Comparison of ENCODE assay signal across 22 mouse cellular contexts in the genomic region with DNA sequence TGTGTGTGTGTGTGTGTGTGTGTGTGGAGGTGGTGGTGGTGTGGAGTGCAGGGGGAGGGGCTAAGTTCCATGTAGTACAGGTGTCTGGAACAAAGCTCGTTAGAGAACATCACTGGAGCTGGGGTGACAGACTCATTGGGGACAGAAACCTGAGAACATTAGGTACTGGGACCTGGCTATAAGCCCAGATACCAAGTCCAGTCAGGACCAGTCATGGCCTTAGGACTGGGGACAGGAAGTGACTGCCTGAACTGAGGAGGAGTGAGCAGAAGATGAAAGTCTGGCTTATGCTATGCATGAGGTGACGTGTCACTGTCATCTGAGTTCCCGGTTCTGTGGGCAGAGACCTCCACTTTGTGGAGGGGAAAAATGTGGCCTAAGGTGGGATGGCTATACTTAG. TPM values are rescaled to one million over a fixed set of nuclear protein-coding genes. Genes with fewer than 3 reads are reported as not detected.
A peak's percentile ranks its signal among the peaks of the same experiment; 100 is the strongest.
DNase-seq lines count a peak whose midpoint lies in the region; ATAC-seq lines count a peak whose summit lies in the region.
"Had no signal": no experiment of that assay in that cellular context is flagged by ENCODE, and none has a peak within 500 bp of the region (broad histone marks: within the 10 kb centered on the region; RNA-seq: fewer than 3 reads in every experiment).

No protein-coding gene starts in this region.

- H3K27me3 ChIP-seq in kidney, embryonic 16.5 days (ENCODE audit: insufficient read depth, low read length), result no peaks in the 10 kb centered on the region
- H3K27me3 ChIP-seq in liver, embryonic 16.5 days (ENCODE audit: control insufficient read depth, insufficient read depth, low read depth, low read length), result no peaks in the 10 kb centered on the region
- H3K27me3 ChIP-seq in liver, embryonic 12.5 days (replicated peaks), result no peaks in the 10 kb centered on the region
- H3K27me3 ChIP-seq: embryonic facial prominence, embryonic 15.5 days; forebrain, embryonic 15.5 days; hindbrain, embryonic 15.5 days; liver, embryonic 15.5 days; midbrain, embryonic 12.5 days; Patski had no signal

- H3K9ac ChIP-seq in kidney, embryonic 16.5 days (replicated peaks; ENCODE audit: low read length), result no peak overlapping the region
- no peak overlapping the region for H3K9ac ChIP-seq in liver, embryonic 16.5 days (ENCODE audit: low read depth, low read length)
- no peak overlapping the region for H3K9ac ChIP-seq in liver, embryonic 12.5 days
- H3K9ac ChIP-seq: embryonic facial prominence, embryonic 15.5 days; forebrain, embryonic 15.5 days; hindbrain, embryonic 15.5 days; liver, embryonic 15.5 days; midbrain, embryonic 12.5 days had no signal

- no peak overlapping the region for H3K4me2 ChIP-seq in kidney, embryonic 16.5 days (replicated peaks; ENCODE audit: low read depth, low read length)
- H3K4me2 ChIP-seq in liver, embryonic 16.5 days (ENCODE audit: low read depth, low read length), result no peak overlapping the region
- no peak overlapping the region for H3K4me2 ChIP-seq in liver, embryonic 12.5 days
- H3K4me2 ChIP-seq: embryonic facial prominence, embryonic 15.5 days; forebrain, embryonic 15.5 days; hindbrain, embryonic 15.5 days; midbrain, embryonic 12.5 days had no signal

- peak; percentile 48 for DNase-seq in kidney, adult 11 months
- peak; percentile 38 to 45 for DNase-seq in B cell, adult 2 months
- peak; percentile 54 for DNase-seq in kidney, postnatal 14 days
- no peak for DNase-seq in adrenal gland, postnatal 4 days (ENCODE audit: low spot score in 2 of 2)
- no peak for DNase-seq in cerebellum, postnatal 25 days
- DNase-seq: adrenal gland, adult 8-10 months; cerebellum, adult 8-10 months; heart, postnatal 4 days; thymus, postnatal 25 days had no signal

- peaks cover 4% of the 10 kb centered on the region; the same call in 1 of the 2 replicates for H3K4me1 ChIP-seq in kidney, embryonic 16.5 days (ENCODE audit: insufficient read depth, low read length)
- H3K4me1 ChIP-seq in liver, embryonic 16.5 days (ENCODE audit: control insufficient read depth, low read depth, low read length), result peaks cover 17% of the 10 kb centered on the region
- H3K4me1 ChIP-seq in liver, embryonic 12.5 days, result peaks cover 54% of the 10 kb centered on the region
- H3K4me1 ChIP-seq: forebrain, embryonic 15.5 days had no signal

- H3K27ac ChIP-seq in kidney, embryonic 16.5 days (ENCODE audit: low read length), result no peak overlapping the region
- no peak overlapping the region; the same call in 1 of the 2 replicates for H3K27ac ChIP-seq in liver, embryonic 16.5 days (ENCODE audit: low read length)
- H3K27ac ChIP-seq in liver, embryonic 12.5 days, result no peak overlapping the region
- H3K27ac ChIP-seq: embryonic facial prominence, embryonic 15.5 days; forebrain, embryonic 15.5 days; heart, embryonic 10.5 days; hindbrain, embryonic 15.5 days; midbrain, embryonic 12.5 days had no signal

- no peak for ATAC-seq in kidney, embryonic 16.5 days (ENCODE audit: low FRiP score, low TSS enrichment)
- peak; percentile 38; the same call in 1 of the 2 replicates for ATAC-seq in liver, embryonic 16.5 days (ENCODE audit: low read depth)
- no peak for ATAC-seq in liver, embryonic 12.5 days
- ATAC-seq: forebrain, embryonic 15.5 days; lung, postnatal 0 days; Patski had no signal

- no peaks in the 10 kb centered on the region for H3K9me3 ChIP-seq in kidney, embryonic 16.5 days (ENCODE audit: low read length)
- H3K9me3 ChIP-seq in liver, embryonic 16.5 days (replicated peaks; ENCODE audit: control insufficient read depth, low read length), result no peaks in the 10 kb centered on the region
- H3K9me3 ChIP-seq in liver, embryonic 12.5 days (replicated peaks), result no peaks in the 10 kb centered on the region
- H3K9me3 ChIP-seq: embryonic facial prominence, embryonic 15.5 days; forebrain, embryonic 15.5 days; G1E; heart, embryonic 10.5 days; hindbrain, embryonic 15.5 days; liver, embryonic 15.5 days; midbrain, embryonic 12.5 days had no signal

- no peaks in the 10 kb centered on the region for H3K36me3 ChIP-seq in kidney, embryonic 16.5 days (ENCODE audit: insufficient read depth, low read length)
- H3K36me3 ChIP-seq in liver, embryonic 16.5 days (ENCODE audit: control insufficient read depth, insufficient read depth), result no peaks in the 10 kb centered on the region
- H3K36me3 ChIP-seq in liver, embryonic 12.5 days, result no peaks in the 10 kb centered on the region
- H3K36me3 ChIP-seq: embryonic facial prominence, embryonic 15.5 days; forebrain, embryonic 15.5 days; heart, embryonic 10.5 days; hindbrain, embryonic 15.5 days; liver, embryonic 15.5 days; midbrain, embryonic 12.5 days had no signal

- WGBS in kidney, embryonic 16.5 days, result 39% methylated on average over 3 of the region's 3 CpGs
- WGBS in liver, embryonic 16.5 days (ENCODE audit: insufficient replicate concordance), result 50% methylated on average over 3 of the region's 3 CpGs
- WGBS in liver, embryonic 12.5 days (ENCODE audit: insufficient replicate concordance), result 42% methylated on average over 3 of the region's 3 CpGs

- no peak overlapping the region for H3K4me3 ChIP-seq in kidney, embryonic 16.5 days (ENCODE audit: low read length)
- H3K4me3 ChIP-seq in liver, embryonic 16.5 days (ENCODE audit: low read depth, low read length), result no peak overlapping the region
- no peak overlapping the region for H3K4me3 ChIP-seq in liver, embryonic 12.5 days
- H3K4me3 ChIP-seq: embryonic facial prominence, embryonic 15.5 days; forebrain, embryonic 15.5 days; heart, embryonic 10.5 days; hindbrain, embryonic 15.5 days; liver, embryonic 15.5 days; midbrain, embryonic 12.5 days had no signal

RNA-seq across cellular contexts. Expression of a gene that starts 12.5 kb away (rescaled TPM):
- 106 and 112 TPM in 2 replicates for polyA plus RNA-seq in kidney, embryonic 16.5 days (2015; fragmentation: Nextera tagmentation; extraction: Ambion mirVana)
- polyA plus RNA-seq in liver, embryonic 16.5 days (2015; fragmentation: Nextera tagmentation; extraction: Ambion mirVana), result 17.3 and 22.5 TPM in 2 replicates
- polyA plus RNA-seq in liver, embryonic 12.5 days (2016; fragmentation: Nextera tagmentation; extraction: Ambion mirVana), result 20.5 and 24.6 TPM in 2 replicates
- total RNA-seq in adrenal gland, postnatal 4 days (2021), result 100 to 1,000 TPM in 1 of 2 experiments, 10 to 100 TPM in 1; 76.3 to 102 TPM

RNA-seq across cellular contexts. Expression of a gene that starts 43.5 kb away (rescaled TPM):
- 57.7 and 66.8 TPM in 2 replicates for polyA plus RNA-seq in kidney, embryonic 16.5 days (2015; fragmentation: Nextera tagmentation; extraction: Ambion mirVana)
- polyA plus RNA-seq in liver, embryonic 16.5 days (2015; fragmentation: Nextera tagmentation; extraction: Ambion mirVana), result 128 and 142 TPM in 2 replicates
- polyA plus RNA-seq in liver, embryonic 12.5 days (2016; fragmentation: Nextera tagmentation; extraction: Ambion mirVana), result 76.9 and 79.5 TPM in 2 replicates
- total RNA-seq in adrenal gland, postnatal 4 days (2021), result 10 to 100 TPM; 40.3 to 52.3 TPM
- total RNA-seq: G1E had no signal

RNA-seq across cellular contexts. Expression of a gene that starts 50.3 kb away (rescaled TPM):
- 9.9 TPM in 1 of 2 replicates, not detected in the other for polyA plus RNA-seq in kidney, embryonic 16.5 days (2015; fragmentation: Nextera tagmentation; extraction: Ambion mirVana)
- polyA plus RNA-seq in liver, embryonic 16.5 days (2015; fragmentation: Nextera tagmentation; extraction: Ambion mirVana), result 4.0 TPM in 1 of 2 replicates, not detected in the other
- polyA plus RNA-seq in liver, embryonic 12.5 days (2016; fragmentation: Nextera tagmentation; extraction: Ambion mirVana), result not detected in 2 replicates
- total RNA-seq in adrenal gland, postnatal 4 days (2021), result 10 to 100 TPM in 1 of 2 experiments, 1 to 10 TPM in 1; 7.2 to 21.2 TPM
- total RNA-seq: G1E; layer of hippocampus, postnatal 25 days had no signal
- polyA plus RNA-seq: forebrain, embryonic 15.5 days; heart, embryonic 10.5 days; hindbrain, embryonic 15.5 days; liver, embryonic 15.5 days; midbrain, embryonic 12.5 days had no signal

RNA-seq across cellular contexts. Expression of a gene that starts 58.4 kb away (rescaled TPM):
- polyA plus RNA-seq in kidney, embryonic 16.5 days (2015; fragmentation: Nextera tagmentation; extraction: Ambion mirVana), result 23.7 TPM in 2 replicates
- polyA plus RNA-seq in liver, embryonic 16.5 days (2015; fragmentation: Nextera tagmentation; extraction: Ambion mirVana), result 7.2 and 7.6 TPM in 2 replicates
- polyA plus RNA-seq in liver, embryonic 12.5 days (2016; fragmentation: Nextera tagmentation; extraction: Ambion mirVana), result 4.7 and 5.7 TPM in 2 replicates
- 10 to 100 TPM; 20.6 to 21.7 TPM for total RNA-seq in adrenal gland, postnatal 4 days (2021)

Comparison
In these comparisons a context has a peak if more than half of its experiments do, and no peak if none do; other contexts are left out.
1. DNase-seq: peak in kidney, adult 11 months (single experiment), B cell, adult 2 months (2 of 2) and kidney, postnatal 14 days (single experiment); none in adrenal gland, postnatal 4 days (0 of 2) and cerebellum, postnatal 25 days (0 of 2).